Mouse (Mus musculus): ENCODE data around the gene Tmem221.

DNA sequence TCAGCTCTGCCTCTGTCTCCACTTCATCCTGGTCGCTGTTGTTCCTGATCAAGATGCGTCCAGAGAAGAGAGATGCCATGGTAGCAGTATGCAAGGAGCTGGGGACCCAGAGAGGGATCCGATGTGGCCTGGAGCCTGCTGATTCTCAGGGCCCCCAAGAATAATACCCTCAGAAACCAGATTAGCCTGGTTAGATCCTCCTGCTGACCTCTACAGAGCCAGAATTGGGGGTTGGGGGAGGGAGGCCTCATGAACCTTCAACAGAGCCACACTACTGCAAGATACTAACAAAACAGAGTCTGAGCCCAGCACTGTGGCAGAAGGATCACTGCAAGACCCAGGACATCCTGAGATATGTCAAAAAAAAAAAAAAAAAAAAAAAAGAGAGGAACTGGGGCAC is 7.8 kb upstream of the Tmem221 start, which contains the start of gene Nxnl1:
- TF ChIP-seq POLR2A (IDR thresholded peaks at IDR 0.05; ENCODE audit: insufficient read depth, low read depth, low read length), result no peak
- no peak for TF ChIP-seq CTCF (IDR thresholded peaks at IDR 0.05; ENCODE audit: insufficient read depth, low read depth, low read length)
